Mouse (Mus musculus) activated CD4-positive, CD25-positive, alpha-beta regulatory T cell, adult 4 months (primary cell): ENCODE measurements at regions not wholly inside any gene's neighbourhood (a gene's known extent, or its start where the extent isn't known, plus 50 kb on each side); places are given as distances from the start of the nearest gene placed in this dataset.

ENCODE experiments used
- ATAC-seq: one replicate; pipeline ENCODE4 v1.8.0; 2017

DNA sequence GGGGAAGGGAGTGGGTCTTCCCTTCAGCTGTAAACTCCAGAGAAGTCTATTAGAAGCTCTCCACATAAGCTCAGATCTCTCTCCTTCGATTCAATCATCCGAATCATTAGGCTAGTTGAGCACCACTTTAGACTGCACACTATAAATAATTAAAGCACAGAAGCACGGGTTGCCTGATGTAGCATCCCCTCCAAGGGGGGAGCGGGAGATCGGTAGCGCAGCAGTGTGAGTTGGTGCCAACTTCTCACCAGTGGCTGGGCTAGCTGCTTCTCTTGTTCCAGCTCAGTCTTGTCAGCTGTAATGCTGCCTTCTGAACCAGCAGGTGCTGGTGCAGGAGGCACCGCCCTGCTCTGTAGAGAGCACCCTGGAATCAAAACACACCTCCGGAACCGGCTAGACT is 78.6 kb downstream of the A830031A19Rik start:
- ATAC-seq = no peak

DNA sequence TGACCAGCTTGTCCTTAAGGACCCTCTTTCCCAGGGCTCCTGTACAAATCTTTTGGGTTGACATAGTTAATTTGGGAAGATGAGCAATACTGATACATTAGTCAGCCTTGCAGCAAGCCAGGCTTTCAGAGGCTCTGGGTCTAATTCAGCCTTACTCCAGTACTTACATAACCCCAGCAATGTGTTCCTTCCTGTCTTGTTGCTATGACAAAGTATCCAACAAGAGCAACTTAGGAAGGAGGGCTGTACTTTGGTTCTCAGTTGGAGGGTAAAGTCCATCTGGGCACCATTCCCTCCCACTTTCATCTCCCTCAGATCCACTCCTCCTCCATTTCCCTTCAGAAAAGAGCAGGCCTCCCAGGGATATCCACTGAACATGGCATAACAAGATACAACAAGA is 80.7 kb downstream of the A830031A19Rik start:
- no peak for ATAC-seq

DNA sequence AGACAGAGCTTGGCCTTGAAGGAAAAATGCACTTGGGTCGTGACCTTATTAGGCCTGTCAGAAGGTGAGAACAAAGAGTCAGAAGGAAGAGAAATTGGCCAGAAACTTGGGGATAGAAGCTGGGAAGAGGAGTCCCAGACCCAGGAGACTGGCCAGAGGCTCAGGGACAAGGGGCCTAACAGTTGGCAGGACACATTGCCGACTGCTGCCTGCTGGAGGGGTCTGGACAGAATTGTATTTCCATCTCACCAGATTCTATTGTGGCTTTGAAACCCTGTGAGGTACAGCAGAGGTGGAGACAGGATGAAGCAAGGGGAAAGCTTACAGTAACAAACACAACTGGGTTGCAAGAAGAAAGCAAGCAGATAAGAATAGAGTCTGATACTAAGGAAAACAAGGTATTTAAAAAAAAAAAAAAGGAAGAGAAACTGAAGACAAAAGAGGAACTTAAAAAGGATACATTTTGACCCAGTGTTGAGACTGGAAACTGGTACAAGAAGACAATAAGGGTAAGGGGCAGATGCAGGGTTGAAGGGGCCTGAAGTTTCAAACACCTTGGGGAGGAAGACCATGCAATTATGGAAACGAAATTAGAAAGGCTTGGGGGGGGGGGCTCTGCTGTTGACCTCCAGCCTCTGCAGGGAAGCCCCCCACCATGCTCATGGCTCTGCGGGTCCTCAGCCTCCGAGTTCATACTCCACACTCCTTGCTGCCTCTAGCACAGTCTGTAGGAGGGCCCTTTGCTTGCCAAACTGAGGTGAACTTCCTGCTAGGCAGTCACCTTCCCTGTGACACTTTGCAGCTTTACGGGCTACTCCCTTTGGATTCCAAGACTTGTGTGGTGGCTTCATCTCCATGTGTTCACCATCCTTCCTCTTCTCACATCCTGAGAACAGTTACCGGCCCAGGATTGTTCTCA is 87.1 kb downstream of the A830031A19Rik start:
- ATAC-seq = no peak

DNA sequence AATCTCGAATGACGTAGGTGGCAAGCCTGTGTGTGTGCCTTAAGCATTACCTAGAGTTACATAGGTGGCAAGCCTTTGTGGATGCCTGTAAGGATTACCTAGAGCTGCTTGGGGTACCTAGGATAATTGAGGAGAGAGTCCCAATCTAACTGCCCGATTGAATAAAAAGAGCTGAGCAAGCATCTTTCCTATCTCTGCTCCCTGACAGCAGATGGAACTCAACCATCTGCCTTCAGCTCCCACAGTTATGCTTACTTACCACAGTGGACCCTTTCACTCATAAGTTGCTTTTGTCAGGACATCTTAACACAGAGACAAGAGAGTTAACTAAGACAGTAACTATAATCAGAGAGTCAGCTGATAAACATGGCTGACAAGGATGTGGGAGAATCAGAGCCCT is 89.6 kb downstream of the A830031A19Rik start:
- no peak for ATAC-seq

DNA sequence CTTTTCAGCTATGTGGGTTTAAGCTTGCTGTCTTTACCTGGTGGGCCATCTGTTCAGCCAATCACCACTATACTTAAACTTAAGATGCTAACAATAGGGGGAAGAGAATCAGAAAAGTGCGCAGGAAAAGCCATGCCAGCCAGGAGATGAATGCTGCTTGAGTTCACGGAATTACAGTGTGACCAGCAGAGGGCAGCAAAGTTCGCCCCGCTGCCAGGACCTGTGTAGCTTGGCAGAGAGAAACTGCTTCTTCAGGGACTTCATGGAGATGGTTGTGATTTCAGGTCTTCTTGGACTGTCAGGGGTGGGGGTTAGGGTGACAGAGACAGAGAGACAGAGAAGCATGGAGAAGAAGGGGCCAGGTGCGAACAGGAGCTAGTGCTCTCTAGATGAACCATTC is 84.3 kb upstream of the Papolg start:
- ATAC-seq = no peak

DNA sequence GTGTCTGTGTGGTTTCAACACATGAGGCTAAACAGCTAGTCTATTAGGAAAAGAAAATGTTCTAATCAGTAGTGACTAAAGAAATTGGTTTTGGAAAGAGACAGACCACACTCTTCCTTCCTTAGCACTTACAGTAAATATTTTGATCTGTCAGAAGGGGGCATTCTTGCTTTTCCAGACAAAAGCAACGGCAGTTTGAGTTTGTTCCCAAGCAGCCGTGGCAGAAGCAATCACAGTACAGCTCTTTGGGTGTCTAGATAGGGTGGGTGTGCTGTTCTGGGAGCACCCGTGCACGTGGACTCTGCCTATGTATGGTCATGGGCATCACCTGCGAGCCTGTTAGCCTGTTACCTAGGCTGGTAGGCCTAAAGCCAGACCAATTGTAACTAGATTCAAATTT is 83.2 kb upstream of the Papolg start:
- ATAC-seq = no peak

DNA sequence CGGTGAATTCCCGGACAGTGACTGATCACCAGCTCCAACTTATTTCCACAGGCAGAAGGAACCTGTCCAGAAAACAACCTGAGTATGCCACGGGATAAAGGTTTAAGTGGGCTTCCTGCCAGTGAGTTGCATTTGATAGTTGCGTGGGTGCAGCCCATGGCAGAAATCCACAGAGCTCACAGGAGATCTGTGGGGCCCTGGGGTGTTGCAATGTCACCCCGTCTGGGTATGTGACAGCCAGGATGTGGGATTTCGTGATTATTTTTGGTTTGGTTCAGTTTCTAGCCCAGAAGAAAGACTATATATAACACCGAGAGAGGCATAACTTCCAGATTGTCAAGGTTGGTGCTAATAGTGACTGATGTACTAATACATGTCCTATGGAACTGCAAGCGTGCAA is 82.0 kb upstream of the Papolg start:
- no peak for ATAC-seq

DNA sequence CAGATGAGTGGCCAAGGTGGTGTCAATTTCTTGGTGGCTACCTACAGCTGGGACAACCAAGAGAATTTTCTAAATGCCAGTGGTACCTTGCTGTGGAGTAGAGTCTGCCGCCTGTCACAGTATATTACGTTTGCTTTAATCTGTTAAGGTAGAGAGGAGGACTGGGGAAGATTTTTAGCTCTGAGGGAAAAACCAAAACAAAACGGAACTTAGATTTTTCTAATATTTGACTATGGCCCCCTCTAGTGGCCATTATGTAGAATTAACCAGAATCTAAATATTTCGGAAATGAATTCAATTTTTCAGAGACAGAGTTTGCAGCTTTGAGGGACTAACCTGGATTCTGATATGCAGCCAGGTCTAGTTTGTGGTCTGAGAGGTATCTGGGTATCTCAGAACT is 59.3 kb upstream of the Papolg start:
- ATAC-seq = peak; percentile 40

DNA sequence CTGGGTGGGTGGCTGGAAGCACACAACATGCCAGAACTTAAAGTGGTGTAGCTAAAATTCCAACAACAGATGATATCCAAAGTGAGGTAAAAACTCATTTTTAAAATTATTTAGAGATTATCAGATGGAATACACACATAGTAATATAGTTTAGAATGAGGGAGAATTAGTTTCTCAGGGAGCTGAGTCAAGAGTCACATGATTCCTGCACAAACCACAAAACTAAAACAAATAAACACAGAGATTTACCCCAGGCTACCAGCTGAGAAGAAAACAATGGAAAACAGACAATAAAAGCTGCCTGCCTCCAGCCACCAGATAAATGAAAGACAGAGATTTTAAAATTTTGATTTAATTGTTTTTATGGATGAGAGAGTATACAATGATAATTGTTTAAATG is 50.9 kb upstream of the Papolg start:
- ATAC-seq = no peak
